26 mouse cellular contexts compared by ENCODE assay signal in genomic region chr7:34643329-34643728, GRCm38 (mm10). TPM values are rescaled to one million over a fixed set of nuclear protein-coding genes. Genes with fewer than 3 reads are reported as not detected.
DNase-seq lines count a peak whose midpoint lies in the region; ATAC-seq and TF ChIP-seq lines count a peak whose summit lies in the region.
"Had no signal": no experiment of that assay in that cellular context is flagged by ENCODE, and none has a peak within 500 bp of the region (broad histone marks: within the 10 kb centered on the region; RNA-seq: fewer than 3 reads in every experiment).

No protein-coding gene starts in this region.

- no peaks in the 10 kb centered on the region for H3K27me3 ChIP-seq in kidney, postnatal 0 days (ENCODE audit: insufficient read depth, low read length)
- H3K27me3 ChIP-seq in stomach, embryonic 16.5 days (ENCODE audit: control insufficient read depth, insufficient read depth, low read length), result no peaks in the 10 kb centered on the region
- H3K27me3 ChIP-seq: heart, embryonic 15.5 days; limb, embryonic 15.5 days; liver, embryonic 13.5 days; midbrain, embryonic 13.5 days had no signal

- ATAC-seq in kidney, postnatal 0 days (replicated peaks; ENCODE audit: low FRiP score, low read depth), result 0 out of 2 replicates have a peak, but pooled peaks have one; percentile 26
- ATAC-seq in stomach, embryonic 16.5 days (ENCODE audit: insufficient read depth, low FRiP score), result no peak
- ATAC-seq: forebrain, embryonic 16.5 days; intestine, embryonic 16.5 days; lung, postnatal 0 days; midbrain, embryonic 13.5 days had no signal

- H3K4me1 ChIP-seq in kidney, postnatal 0 days (replicated peaks; ENCODE audit: insufficient read depth, low read length), result no peaks in the 10 kb centered on the region; the same call in 1 of the 2 replicates
- 0 out of 2 replicates have a peak, but pooled peaks cover 8% of the 10 kb centered on the region for H3K4me1 ChIP-seq in stomach, embryonic 16.5 days (ENCODE audit: control insufficient read depth, insufficient read depth, low read length)
- H3K4me1 ChIP-seq: liver, embryonic 13.5 days; megakaryocyte, embryonic 14.5 days had no signal

- peaks cover 42% of the 10 kb centered on the region for H3K36me3 ChIP-seq in kidney, postnatal 0 days (ENCODE audit: insufficient read depth, low read length)
- peaks cover 26% of the 10 kb centered on the region for H3K36me3 ChIP-seq in stomach, embryonic 16.5 days (ENCODE audit: control insufficient read depth, insufficient read depth, low read length)

- intact Hi-C loops in gastrocnemius, adult 2 months (cut with DNase I), result loop anchor here (10.0 kb wide), 1 partner anchor 429 kb away; no protein-coding TSS in a partner anchor

- peak overlapping the region; percentile 56 for H3K27ac ChIP-seq in gastrocnemius, adult 2 months
- H3K27ac ChIP-seq in kidney, postnatal 0 days, result peak overlapping the region; percentile 32; the same call in 1 of the 2 replicates
- peak overlapping the region; percentile 80 for H3K27ac ChIP-seq in stomach, embryonic 16.5 days (ENCODE audit: low read length)
- H3K27ac ChIP-seq: heart, embryonic 10.5 days; heart, embryonic 15.5 days; left cerebral cortex, adult 2 months; liver, embryonic 13.5 days; midbrain, embryonic 13.5 days had no signal

- no peak for DNase-seq in gastrocnemius, adult 2 months
- no peak for DNase-seq in gastrocnemius, postnatal 25 days
- DNase-seq in kidney, postnatal 0 days (ENCODE audit: low spot score), result no peak
- no peak for DNase-seq in kidney, adult 9 months
- DNase-seq in ES-CJ7 (ENCODE audit: low read depth, low spot score), result peak; percentile 74
- no peak for DNase-seq in cerebellum, adult 8-10 months
- DNase-seq in spleen, adult 12 weeks (ENCODE audit: low spot score), result no peak
- DNase-seq: adrenal gland, postnatal 14 days; cerebellum, adult 11 months; cerebellum, adult 9-11 months; embryo, embryonic 11 days; liver, embryonic 13.5 days; lung, adult 18-20 months; lung, postnatal 4 days; thymus, adult 18-20 months; thymus, postnatal 25 days had no signal

- H3K4me3 ChIP-seq in gastrocnemius, adult 2 months, result no peak overlapping the region
- no peak overlapping the region for H3K4me3 ChIP-seq in kidney, postnatal 0 days (replicated peaks; ENCODE audit: low read depth, low read length)
- H3K4me3 ChIP-seq in stomach, embryonic 16.5 days (replicated peaks; ENCODE audit: low read length), result no peak overlapping the region
- H3K4me3 ChIP-seq: heart, embryonic 10.5 days; heart, embryonic 15.5 days; left cerebral cortex, adult 2 months; limb, embryonic 15.5 days; liver, embryonic 13.5 days; megakaryocyte, embryonic 14.5 days; midbrain, embryonic 13.5 days had no signal

- no peak overlapping the region for H3K9ac ChIP-seq in kidney, postnatal 0 days (ENCODE audit: low read depth, low read length)
- peak overlapping the region; percentile 18; the same call in 1 of the 2 replicates for H3K9ac ChIP-seq in stomach, embryonic 16.5 days (ENCODE audit: low read length)
- H3K9ac ChIP-seq: heart, embryonic 15.5 days; limb, embryonic 15.5 days; liver, embryonic 13.5 days; midbrain, embryonic 13.5 days had no signal

- no peaks in the 10 kb centered on the region for H3K9me3 ChIP-seq in kidney, postnatal 0 days (replicated peaks; ENCODE audit: low read length)
- no peaks in the 10 kb centered on the region for H3K9me3 ChIP-seq in stomach, embryonic 16.5 days (replicated peaks; ENCODE audit: control insufficient read depth, low read length)
- H3K9me3 ChIP-seq: heart, embryonic 10.5 days; heart, embryonic 15.5 days; limb, embryonic 15.5 days; liver, embryonic 13.5 days; midbrain, embryonic 13.5 days had no signal

- TF ChIP-seq CTCF in gastrocnemius, adult 2 months (IDR thresholded peaks at IDR 0.05), result no peak
- TF ChIP-seq CTCF in kidney, postnatal 0 days (IDR thresholded peaks at IDR 0.05; ENCODE audit: low read depth), result no peak

- H3K4me2 ChIP-seq in kidney, postnatal 0 days (ENCODE audit: low read length), result no peak overlapping the region
- no peak overlapping the region for H3K4me2 ChIP-seq in stomach, embryonic 16.5 days (ENCODE audit: low read depth, low read length)
- H3K4me2 ChIP-seq: heart, embryonic 15.5 days; limb, embryonic 15.5 days; liver, embryonic 13.5 days; midbrain, embryonic 13.5 days had no signal

- 49% methylated on average over 6 of the region's 6 CpGs for WGBS in kidney, postnatal 0 days
- 66% methylated on average over 6 of the region's 6 CpGs for WGBS in stomach, embryonic 16.5 days

RNA-seq across cellular contexts. Expression of gene Kctd15, which starts 13.2 kb away (rescaled TPM):
- total RNA-seq in gastrocnemius, adult 2 months (2021), result 10 to 100 TPM; 41.4 to 47.1 TPM
- 10 to 100 TPM; 32.5 to 36.8 TPM for total RNA-seq in gastrocnemius, postnatal 25 days (2021)
- polyA plus RNA-seq in kidney, postnatal 0 days (2015; fragmentation: Nextera tagmentation; extraction: Ambion mirVana), result 24.7 and 26.8 TPM in 2 replicates
- 18.5 and 26.0 TPM in 2 replicates for polyA plus RNA-seq in stomach, embryonic 16.5 days (2015; fragmentation: Nextera tagmentation; extraction: Ambion mirVana)
